Mouse (Mus musculus) heart, embryonic 11.5 days (tissue): ENCODE data around the gene Rex1bd. TPM values are rescaled to one million over a fixed set of nuclear protein-coding genes. Genes with fewer than 3 reads are reported as not detected.

ENCODE experiments used
- ATAC-seq: fragments of 200-750 bp; cut with Nextera tagmentation; replicated peaks from 2 replicates; pipeline ENCODE4 v1.8.0; 2017; ENCODE audit warnings: moderate library complexity; ENCODE audit not compliant: insufficient number of reproducible peaks, low FRiP score, low TSS enrichment
- H3K27ac ChIP-seq: fragments of 300-500 bp; sonication (generic); 2 replicates; pipeline ENCODE4 v1.5.1; 2014; ENCODE audit warnings: mild to moderate bottlenecking, low read depth, low read length
- H3K27me3 ChIP-seq: fragments of 300-500 bp; sonication (generic); 2 replicates; pipeline ENCODE4 v1.6.1; 2014; ENCODE audit warnings: mild to moderate bottlenecking, low read length, mixed read lengths; ENCODE audit not compliant: control insufficient read depth, insufficient read depth
- H3K36me3 ChIP-seq: fragments of 300-500 bp; sonication (generic); 2 replicates; pipeline ENCODE4 v1.6.1; 2014; ENCODE audit warnings: mild to moderate bottlenecking, low read length, moderate library complexity, mixed read lengths; ENCODE audit not compliant: control insufficient read depth, insufficient read depth
- H3K4me1 ChIP-seq: fragments of 300-500 bp; sonication (generic); 2 replicates; pipeline ENCODE4 v1.6.1; 2014; ENCODE audit warnings: low read length; ENCODE audit not compliant: control insufficient read depth, insufficient read depth
- H3K4me2 ChIP-seq: fragments of 300-500 bp; sonication (generic); 2 replicates; pipeline ENCODE4 v1.6.1; 2014; ENCODE audit warnings: mild to moderate bottlenecking, moderate library complexity
- H3K4me3 ChIP-seq: fragments of 300-500 bp; sonication (generic); 2 replicates; pipeline ENCODE4 v1.5.1; 2014; ENCODE audit warnings: low read depth, low read length
- H3K9ac ChIP-seq: fragments of 300-500 bp; sonication (generic); 2 replicates; pipeline ENCODE4 v1.6.1; 2014; ENCODE audit warnings: mild to moderate bottlenecking, low read depth, low read length, moderate library complexity
- H3K9me3 ChIP-seq: fragments of 300-500 bp; sonication (generic); replicated peaks from 2 replicates; pipeline ENCODE4 v1.6.1; 2016; ENCODE audit warnings: low read length; ENCODE audit not compliant: control insufficient read depth
- WGBS: fragments of 180-500 bp; shearing (Covaris S2); extraction: QIAGEN DNeasy Blood & Tissue Kit; methylation state at CpG from one replicate; pipeline ENCODE4 v1.1.7; 2014; ENCODE audit not compliant: insufficient replicate concordance; 5-methylcytosine and 5-hydroxymethylcytosine counted together
- polyA plus RNA-seq: library from polyadenylated mRNA; unstranded; fragments of >200 nt; fragmentation: Nextera tagmentation; extraction: Ambion mirVana; gene quantifications from 2 replicates; pipeline ENCODE4 v1.2.1, GENCODE M21; 2014

The Rex1bd gene
- polyA plus RNA-seq, 1 experiment from 2014 or later: 124 TPM

DNA sequence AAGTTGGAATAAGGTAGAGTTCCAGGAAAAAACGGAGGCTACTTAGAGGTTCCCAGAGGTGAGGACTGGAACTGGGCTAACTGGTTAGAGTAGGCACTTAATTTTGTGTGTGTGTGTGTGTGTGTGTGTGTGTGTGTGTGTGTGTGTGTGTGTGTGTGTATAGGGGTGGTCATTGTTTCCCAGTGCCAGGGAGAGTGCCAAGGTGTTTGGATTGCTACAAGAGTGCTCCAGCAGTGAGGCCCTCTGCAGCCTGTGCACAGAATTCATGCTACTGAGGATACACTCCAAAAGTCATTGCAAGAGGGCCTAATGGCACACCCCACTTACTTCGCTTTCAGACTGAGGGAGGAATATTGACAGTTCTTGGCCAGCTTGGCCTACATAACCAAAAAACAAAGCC is 23.6 kb downstream of the Rex1bd start:
- Histone ChIP-seq H3K27me3 (peaks cover 70% of the 10 kb centered on the region), H3K4me3 (no peak overlapping the region), H3K4me1 (peaks cover 4% of the 10 kb centered on the region), H3K36me3 (no peaks in the 10 kb centered on the region), H3K9me3 (no peaks in the 10 kb centered on the region), H3K4me2 (no peak overlapping the region), H3K27ac (no peak overlapping the region), H3K9ac (no peak overlapping the region)
- WGBS: 37% methylated on average over 2 of the region's 2 CpGs
- ATAC-seq: no peak

DNA sequence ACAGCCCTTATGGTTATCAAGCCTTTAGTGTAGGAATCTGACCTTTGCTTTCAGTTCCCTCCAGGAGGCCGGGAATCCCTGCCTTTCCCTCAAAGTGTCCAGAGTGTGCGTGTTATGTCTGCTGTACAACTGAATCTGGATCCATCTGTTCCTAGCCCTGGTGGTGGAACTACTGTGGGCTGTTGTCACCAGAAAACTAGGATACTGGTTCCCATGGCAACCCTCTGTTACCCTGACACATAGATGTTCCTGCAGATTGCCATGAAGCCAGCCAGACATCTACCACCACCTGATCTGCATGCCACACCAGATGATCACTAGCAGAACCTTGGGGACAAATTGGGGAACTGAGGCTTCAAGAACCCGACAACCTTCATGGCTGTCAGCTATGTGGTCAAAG is 24.6 kb downstream of the Rex1bd start:
- Histone ChIP-seq H3K4me3 (no peak overlapping the region), H3K27ac (no peak overlapping the region), H3K4me1 (peaks cover 4% of the 10 kb centered on the region), H3K9ac (no peak overlapping the region), H3K9me3 (no peaks in the 10 kb centered on the region), H3K36me3 (no peaks in the 10 kb centered on the region), H3K4me2 (no peak overlapping the region), H3K27me3 (peaks cover 62% of the 10 kb centered on the region)
- WGBS: 61% methylated on average over 3 of the region's 3 CpGs
- no peak for ATAC-seq

DNA sequence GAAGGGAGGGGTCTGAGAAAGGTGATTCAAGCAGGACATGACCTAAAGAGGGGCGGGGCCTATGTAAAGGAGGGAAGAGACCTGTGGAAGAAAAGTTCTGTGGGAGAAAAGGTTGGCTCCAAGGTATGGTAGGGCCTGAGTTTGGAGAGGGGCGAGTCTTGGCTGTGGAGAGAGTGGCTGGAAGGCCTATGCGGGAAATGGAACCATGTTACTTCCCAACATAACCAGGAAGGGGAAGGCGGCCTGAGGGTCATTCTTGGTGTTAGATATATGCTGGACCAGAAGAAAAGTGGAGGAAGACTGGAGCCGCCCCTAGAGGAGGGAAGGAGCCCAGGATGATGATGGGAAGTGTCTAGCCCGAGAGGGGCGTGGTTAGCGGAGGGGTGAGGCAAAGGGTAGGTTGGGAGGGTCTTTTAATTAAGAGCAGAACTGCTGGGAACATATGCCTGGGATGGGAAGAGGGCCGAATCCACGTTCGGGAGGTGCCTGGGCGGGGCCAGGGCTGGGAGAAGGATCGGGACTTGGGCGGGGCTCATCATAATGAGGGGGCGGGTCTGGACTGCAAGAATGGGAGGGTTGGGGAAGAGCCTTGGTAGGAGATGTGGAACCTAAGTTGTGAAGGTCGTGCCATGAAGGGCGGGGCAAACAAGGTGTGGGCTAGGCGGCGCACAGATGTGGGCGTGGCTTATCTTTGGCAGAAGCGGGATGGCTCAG is 29.1 kb downstream of the Rex1bd start:
- 2% methylated on average over 21 of the region's 21 CpGs for WGBS
- Histone ChIP-seq H3K9me3 (no peaks in the 10 kb centered on the region), H3K4me1 (peaks cover 9% of the 10 kb centered on the region), H3K9ac (no peak overlapping the region), H3K4me3 (peak overlapping the region; percentile 85), H3K27ac (peak overlapping the region; percentile 12; the same call in 1 of the 2 replicates), H3K4me2 (peak overlapping the region; percentile 93), H3K27me3 (peaks cover 21% of the 10 kb centered on the region; the same call in 1 of the 2 replicates), H3K36me3 (no peaks in the 10 kb centered on the region)
- ATAC-seq: peak; percentile 51

GRCm38 (mm10) chr8:70476333-70477268 is 30.0 kb downstream of the Rex1bd start, which contains the start of gene Klhl26:
Gene Klhl26 (minus strand): TSS chr8:70476968.
- Histone ChIP-seq H3K36me3 (no peaks in the 10 kb centered on the region), H3K9me3 (no peaks in the 10 kb centered on the region), H3K27ac (peak within 1 kb of the TSS; percentile 68)

DNA sequence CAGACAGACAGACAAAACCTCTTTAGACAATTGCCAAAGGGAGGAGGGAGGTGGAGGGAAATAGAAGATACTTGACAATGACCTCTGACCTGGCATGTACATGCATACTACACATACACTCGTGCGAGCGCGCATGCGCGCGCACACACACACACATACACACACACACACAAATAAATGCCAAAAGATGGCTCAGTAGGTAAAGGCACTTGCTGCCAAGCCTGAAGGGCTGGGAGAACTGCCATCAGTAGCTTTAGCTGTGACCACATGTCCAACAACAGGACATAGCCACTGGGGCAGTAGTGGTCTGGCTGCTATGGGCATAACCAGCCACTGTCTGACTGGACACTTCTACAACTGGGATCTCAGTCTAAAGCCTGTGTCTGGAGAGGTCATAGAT is 34.7 kb downstream of the Rex1bd start:
- ATAC-seq: no peak
- peaks cover 40% of the 10 kb centered on the region for H3K4me1 ChIP-seq
- H3K36me3 ChIP-seq: no peaks in the 10 kb centered on the region
- H3K27me3 ChIP-seq: no peaks in the 10 kb centered on the region
- no peak overlapping the region for H3K27ac ChIP-seq
- 98% methylated on average over 7 of the region's 7 CpGs for WGBS
- H3K4me2 ChIP-seq: no peak overlapping the region
- no peak overlapping the region for H3K4me3 ChIP-seq
- no peaks in the 10 kb centered on the region for H3K9me3 ChIP-seq
- no peak overlapping the region for H3K9ac ChIP-seq

More at GRCm38 (mm10) chr8:70476333-70477268, 30.0 kb downstream of the Rex1bd start, which contains the start of gene Klhl26:
- peak within 1 kb of the TSS; percentile 85 for H3K4me3 ChIP-seq
- H3K9ac ChIP-seq: peak within 1 kb of the TSS; percentile 94
- 0% methylated on average over 53 of the region's 53 CpGs for WGBS
- H3K4me2 ChIP-seq: peak within 1 kb of the TSS; percentile 93
- peak; percentile 89 for ATAC-seq
- peaks cover 15% of the 10 kb centered on the region; the same call in 1 of the 2 replicates for H3K27me3 ChIP-seq
- peaks cover 9% of the 10 kb centered on the region for H3K4me1 ChIP-seq

DNA sequence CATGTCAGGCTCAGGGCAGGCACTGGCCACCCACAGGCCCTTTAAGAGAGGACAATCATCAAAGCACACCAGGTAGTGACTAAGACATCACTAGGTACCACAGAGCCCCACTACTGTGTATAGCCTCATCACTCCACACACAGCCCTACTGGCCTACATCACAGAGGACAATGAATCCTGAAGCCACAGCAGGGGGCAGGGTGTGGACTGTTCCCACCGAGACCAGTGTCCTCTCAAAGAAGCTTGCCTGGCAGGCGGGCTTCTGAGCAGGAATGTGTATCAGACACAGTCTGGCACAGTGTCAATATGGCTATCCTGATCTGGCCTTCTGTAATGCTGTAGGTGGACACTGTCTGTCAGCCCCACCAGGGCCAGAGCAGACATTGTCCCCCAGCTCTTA is 36.6 kb downstream of the Rex1bd start:
- H3K4me1 ChIP-seq: peaks cover 42% of the 10 kb centered on the region
- 50% methylated on average over 2 of the region's 2 CpGs for WGBS
- no peaks in the 10 kb centered on the region for H3K36me3 ChIP-seq
- H3K9me3 ChIP-seq: no peaks in the 10 kb centered on the region
- H3K27ac ChIP-seq: peak overlapping the region; percentile 25
- no peak for ATAC-seq
- no peak overlapping the region for H3K4me3 ChIP-seq
- no peak overlapping the region for H3K9ac ChIP-seq
- H3K4me2 ChIP-seq: peak overlapping the region; percentile 6; the same call in 1 of the 2 replicates
- H3K27me3 ChIP-seq: no peaks in the 10 kb centered on the region

- Histone ChIP-seq H3K9ac (no peak overlapping the region), H3K27ac (peak overlapping the region; percentile 25), H3K4me1 (peaks cover 42% of the 10 kb centered on the region), H3K36me3 (no peaks in the 10 kb centered on the region), H3K27me3 (no peaks in the 10 kb centered on the region), H3K4me2 (peak overlapping the region; percentile 6; the same call in 1 of the 2 replicates), H3K9me3 (no peaks in the 10 kb centered on the region), H3K4me3 (no peak overlapping the region)
- whole genome bisulfite sequencing: 32% methylated on average over 10 of the region's 10 CpGs
- ATAC-seq: no peak; the same call in 1 of the 2 replicates
Measured at GRCm38 (mm10) chr8:70469295-70469916, 37.1 kb downstream of the Rex1bd start.

DNA sequence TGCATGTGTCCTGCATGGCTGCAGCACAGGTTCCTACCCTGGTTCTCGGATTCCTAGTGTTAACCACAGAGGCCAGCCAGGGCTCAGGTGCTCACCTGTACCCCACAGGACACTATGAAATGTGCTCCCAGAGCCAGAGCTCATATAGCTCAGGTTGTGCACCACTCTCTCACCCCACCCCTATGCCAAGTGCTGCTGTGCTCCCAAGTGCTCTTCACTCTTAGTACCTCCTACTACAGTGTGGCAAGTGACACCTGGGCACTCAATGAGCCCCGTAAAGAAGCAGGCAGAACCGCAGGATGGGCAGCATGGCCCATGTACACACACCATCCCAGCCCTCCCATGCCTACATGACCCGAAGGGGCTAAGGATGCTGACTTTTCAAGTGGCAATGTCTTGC is 37.8 kb downstream of the Rex1bd start:
- Histone ChIP-seq H3K27me3 (no peaks in the 10 kb centered on the region), H3K4me1 (peaks cover 42% of the 10 kb centered on the region)
- WGBS: 91% methylated on average over 4 of the region's 4 CpGs

More for the DNA sequence above, 37.8 kb downstream of the Rex1bd start:
- H3K4me3 ChIP-seq: no peak overlapping the region
- H3K27ac ChIP-seq: peak overlapping the region; percentile 25; the same call in 1 of the 2 replicates
- H3K9ac ChIP-seq: no peak overlapping the region
- no peak for ATAC-seq
- H3K9me3 ChIP-seq: no peaks in the 10 kb centered on the region
- no peaks in the 10 kb centered on the region for H3K36me3 ChIP-seq
- H3K4me2 ChIP-seq: peak overlapping the region; percentile 6; the same call in 1 of the 2 replicates
